Mouse (Mus musculus) left cerebral cortex, adult 9 months (tissue): Measurements from ENCODE around the gene Tnn.

Experiments used
- DNase-seq, 2 experiments: peaks; one replicate each; pipeline ENCODE4 v3.0.0; 2022; ENCODE audit warnings: low spot score in 2 of 2

Tnn gene

DNA sequence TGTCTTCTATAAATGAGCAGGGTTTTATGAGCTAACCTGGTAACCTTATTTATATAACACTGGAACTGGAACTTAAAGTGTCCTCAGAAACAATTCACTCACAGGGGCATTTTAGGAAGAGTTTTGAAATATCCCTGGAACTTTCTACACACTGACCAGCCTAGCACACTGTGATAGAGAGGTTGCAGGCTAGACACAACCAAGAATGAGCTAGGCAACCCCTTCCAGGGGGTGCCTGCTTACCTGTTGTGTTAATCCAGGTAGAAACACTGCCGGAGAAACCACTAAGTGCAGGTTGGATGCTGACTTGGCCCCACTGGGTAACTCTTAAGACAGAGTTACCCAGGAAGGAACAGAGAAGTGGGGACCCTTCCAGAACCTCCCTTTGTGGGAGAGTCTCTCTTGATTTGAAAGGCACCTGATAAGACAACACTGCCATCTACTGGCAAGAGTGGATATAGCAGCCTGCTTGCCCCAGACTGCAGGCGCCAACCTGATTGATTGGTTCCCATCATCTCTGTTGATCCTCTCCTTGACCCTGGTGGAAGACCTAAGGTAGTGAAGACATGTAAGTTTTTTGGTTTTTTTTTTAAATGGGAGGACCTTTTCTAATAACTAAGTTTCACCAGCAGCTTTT, 72.5 kb downstream of the Tnn start:
- DNase-seq = peak in 1 of 2 experiments; percentile 88

DNA sequence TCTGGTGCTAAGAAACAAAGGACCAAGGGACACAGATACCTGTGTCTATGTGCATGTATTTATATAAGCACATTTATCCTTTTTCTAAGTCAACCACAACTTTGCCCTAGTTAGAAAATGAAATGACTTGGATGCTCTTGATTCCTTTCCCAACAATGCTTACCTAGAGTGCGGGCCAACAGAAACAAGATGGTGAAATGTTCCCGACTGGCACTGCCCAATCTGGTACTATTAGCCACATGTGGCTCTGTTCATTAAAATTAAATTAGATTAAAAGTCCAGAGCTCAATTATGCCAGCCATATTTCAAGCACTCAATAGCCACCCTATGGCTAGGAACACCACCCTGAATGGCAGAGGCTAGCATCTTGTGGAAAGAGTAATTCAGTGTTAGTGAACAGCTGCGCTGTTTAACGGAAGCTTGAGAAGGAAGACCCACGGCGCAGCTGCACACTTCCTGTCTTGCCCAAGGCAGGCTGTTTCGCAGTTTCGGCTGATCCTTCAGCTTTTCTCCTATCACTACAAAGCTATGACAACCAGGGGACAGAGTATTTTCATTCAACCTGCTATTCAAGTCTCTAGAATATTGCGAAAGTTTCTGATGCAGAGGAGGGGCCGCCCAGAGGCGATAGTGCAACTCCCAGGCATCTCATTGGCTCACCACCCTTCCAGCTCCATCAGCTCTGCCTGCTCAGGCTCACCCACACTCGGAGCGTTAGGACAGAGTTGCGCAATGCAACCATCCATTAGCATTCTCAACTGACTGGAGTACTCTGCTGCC, 74.3 kb downstream of the Tnn start:
- DNase-seq = no peak

DNA sequence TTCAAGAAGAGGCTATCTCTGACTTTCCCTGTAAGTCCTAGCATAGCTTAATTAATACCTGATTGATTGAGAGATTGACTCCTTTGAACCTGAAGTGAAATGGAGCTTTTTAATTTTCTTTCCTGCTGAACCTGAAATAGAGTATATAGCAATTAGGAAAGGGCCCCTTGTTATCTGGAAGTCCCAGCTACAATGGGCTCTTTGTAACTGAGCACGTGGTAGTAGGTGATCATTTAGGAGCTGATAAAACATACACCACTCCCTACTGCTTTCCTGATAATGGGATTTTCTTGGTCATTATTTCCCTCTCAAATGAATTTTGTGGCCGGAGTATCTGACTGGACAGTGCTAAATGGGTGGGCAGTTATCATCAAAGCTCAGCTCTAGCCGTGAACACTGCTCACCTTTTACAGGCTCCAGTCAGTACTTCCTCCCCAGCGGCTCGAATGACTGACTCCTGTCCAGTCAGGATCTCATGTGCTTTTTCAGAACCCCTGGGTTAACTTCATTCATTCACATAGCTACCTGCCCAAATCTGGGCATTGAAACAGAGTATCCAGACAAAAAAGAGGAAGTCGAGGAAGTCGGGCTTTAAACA, 88.7 kb downstream of the Tnn start:
- no peak for DNase-seq

DNA sequence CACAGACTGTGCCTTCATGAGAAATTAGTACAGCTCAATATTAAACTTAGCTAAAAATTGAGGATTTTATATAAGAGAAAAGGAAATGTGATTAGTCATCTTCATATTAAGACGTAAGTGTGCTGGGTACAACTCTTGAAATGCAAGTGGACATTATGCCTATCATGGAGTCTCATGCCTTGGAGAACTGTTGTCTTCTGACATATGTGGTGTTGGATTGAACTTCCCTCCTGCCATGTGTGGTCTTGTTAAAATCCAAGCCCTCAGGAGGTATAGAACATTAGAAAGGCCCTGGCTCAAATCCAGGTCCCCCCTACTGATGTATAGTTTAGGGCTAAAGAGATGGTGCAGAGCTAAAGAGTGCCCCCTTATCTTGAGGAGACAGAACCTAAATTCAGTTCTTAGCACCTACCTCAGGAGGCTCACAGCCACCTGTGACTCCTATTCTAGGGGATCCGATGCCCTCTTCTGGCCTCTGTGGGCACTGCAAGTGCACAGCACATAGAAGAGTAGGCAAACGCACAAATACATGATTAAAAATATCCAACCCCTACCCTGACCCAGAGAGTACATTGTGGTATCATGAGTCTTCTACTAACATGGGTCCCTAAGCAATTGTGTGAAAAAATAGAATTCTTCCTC, 91.5 kb downstream of the Tnn start:
- no peak for DNase-seq

DNA sequence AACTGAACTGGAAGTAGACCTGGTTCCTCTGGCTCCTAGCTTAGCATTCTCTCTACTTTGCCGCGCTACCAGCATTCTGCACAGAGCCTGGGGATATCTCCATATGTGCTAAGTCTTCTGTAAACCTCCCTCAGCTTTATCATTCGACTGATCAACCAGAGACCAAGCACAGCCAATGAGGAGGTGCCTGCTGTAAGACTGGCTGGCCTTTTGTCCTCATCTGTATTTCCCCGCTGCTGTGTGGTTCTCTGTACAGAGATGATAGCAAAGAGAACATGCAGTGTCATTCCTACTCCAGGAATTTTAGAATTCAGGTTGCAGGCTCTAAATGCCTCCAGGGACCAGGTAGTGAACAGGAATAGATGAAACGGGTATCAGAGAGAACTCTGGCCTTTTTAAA, 92.1 kb downstream of the Tnn start:
- DNase-seq = no peak

DNA sequence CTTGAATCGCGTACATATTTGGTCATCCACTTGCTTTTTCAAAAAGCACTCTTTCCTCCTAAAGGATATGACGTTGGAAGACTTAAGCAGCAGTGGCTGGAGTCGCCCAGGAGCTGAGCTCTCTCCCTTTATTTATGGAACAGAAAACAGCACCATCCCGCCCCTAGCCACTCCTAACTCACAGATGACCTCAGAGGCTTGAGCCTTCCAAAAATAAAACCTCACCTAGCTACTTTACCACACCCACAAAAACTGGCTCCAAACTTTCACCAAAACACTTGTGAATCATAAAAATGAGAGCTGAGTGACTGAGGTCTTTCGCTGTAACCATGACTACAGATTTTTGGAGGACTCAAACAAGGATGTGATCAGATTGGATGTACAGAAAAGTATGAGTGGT, 92.8 kb downstream of the Tnn start:
- DNase-seq = no peak

DNA sequence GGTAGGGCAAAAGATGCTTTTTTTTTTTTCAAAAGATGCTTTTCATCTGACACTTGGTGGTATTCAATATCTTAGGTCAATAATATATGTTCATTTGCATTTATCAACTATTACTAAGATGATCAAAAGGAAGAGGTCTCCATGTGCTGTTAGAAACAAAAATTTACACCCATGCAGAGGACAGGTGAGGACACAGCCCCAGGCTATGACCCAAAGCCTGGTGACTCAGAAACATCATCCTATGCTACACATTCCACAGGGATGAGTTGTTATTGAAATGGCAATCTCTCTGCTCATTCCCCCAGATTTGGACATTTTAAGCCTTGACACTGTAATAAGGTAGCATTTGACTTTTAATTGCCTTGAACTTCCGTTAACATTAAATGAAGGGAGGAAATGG, 93.5 kb downstream of the Tnn start:
- no peak for DNase-seq

DNA sequence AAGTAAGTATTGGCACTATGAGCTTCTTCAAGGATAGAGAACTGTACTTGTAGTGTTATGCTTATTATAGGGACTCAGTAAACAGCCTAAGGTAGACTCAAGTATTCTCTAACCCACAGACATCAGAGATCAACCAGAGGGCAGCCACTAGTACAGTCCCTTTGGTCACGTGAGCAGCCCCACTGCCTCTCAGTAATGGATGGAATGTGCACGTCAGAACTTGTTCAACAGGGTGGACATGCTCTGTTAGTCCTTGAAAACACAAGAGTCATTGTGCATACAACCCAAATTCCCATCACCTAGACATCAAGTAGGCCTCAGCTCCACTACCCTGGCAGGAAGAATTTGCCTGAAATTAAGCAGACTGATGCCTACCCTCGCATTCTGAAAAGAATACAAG, 95.7 kb downstream of the Tnn start:
- no peak for DNase-seq

DNA sequence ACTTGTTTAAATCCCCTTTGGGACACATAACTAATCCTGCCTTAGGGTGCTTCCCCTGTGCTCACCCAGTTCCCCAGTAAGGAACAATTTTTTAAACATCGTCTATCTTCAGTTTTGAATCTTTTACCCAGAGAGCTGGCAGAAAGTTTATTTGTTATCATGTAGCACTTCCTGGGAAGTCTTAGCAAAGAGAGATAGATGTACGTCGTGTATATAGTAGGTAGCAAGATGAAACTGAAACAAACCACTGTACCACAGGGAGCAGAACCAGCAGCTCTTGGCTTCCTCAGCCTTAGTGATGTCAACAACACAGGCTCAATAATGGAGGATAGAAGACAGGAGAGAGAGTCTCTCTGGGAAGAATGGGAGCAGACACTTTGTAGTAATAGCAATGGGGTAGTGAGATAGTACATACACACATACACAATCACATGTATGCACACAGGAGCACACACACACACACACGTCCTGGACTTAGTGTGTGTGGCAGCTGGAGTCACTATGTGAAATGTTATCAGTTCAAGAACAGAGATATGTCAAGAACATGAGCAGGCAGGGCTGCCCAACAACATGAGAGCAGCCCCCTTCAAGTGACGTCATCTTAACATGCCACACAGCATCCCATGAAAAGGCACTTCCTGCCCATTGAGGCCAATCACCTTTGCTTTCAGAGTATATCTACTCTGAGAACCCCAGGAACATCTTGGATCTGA, 98.9 kb downstream of the Tnn start:
- no peak for DNase-seq

DNA sequence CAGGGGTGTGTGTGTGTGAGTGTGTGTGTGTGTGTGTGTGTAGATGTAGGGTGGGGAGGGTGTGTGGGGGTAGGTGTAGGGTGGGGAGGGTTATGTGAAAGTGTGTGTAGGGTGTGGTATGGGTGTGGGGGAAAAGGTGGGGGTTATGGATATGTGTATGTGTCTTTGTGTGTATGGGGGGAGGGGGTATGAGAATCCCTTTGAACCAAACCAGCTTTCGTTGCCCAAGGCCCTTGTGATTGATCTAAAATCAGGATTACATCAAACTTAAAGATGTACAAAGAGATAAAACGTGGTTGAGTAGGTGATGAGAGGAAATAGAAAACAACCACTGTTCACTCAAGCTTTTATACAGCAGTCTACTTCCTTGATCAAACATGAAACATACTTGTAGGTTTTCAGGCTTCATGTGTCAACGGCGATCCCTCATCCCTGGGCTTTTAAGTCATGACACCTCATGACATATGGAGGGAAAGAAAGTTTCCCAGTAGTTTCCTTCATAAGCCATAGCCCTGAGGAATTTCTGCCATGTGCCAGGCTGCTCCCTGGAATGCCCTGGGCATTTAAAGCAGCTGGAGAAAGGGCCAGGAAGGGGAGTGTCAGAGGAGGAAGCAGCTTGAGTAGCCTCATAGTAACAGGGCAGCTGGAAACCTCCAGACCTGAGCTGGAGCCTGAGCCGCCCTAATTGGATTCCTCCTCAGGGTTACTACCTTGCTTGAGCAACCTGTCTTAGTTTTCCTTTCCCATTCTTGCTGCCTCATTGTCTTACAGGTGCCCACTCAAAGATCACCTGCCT, 99.7 kb downstream of the Tnn start:
- no peak for DNase-seq

DNA sequence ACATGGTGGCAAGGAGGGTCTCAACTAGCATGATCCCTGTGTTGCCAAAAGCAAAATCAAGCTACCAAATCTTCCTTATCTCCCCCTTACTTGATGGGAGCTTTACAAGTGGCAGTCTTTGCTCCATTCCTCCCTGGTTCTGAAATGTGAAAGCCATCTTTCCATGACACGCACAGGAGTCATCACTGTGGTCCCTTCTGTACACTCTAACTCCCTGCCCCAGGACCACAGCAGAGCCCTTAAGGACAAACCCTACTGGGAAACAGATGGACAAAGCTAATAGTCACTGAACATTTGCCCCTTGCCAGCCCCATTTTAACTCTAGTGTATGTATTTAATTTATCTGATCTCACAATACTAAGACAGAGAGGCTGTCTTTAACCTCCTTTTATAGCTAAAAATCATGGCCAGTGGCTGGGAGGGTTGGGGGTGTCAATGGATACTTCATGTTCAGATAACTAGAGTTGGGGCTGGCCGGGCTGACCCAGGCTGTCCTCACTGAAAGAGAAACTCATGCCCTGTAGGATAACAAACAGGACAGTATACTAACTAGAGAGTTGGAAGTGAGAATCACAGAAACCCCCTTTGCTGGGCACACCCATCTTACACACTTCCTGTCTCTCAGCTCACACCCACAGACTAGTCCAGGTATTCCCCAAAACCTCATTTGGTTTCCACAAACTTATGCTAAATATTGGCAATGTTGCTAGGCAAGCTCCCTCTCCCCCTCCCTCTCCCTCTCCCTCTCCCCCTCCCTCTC, 100.6 kb downstream of the Tnn start:
- DNase-seq = no peak

DNA sequence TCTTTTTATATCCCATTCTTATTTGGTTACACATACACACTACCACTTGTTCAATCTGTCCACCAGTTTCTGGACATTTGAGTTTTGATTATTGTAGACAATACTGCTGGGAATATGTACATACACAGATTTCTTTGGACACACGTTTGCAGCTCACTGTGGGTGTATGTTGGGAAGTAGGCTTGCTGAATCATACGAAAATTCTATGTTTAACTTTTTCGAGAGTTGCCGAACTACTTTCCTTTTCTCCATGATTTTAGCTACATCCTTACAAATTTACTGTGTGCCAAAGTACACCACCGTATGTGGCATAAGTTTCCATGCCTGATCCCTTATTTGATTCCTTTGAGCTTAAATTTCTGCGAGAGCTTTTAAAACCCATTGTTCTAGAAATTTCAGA, 102.5 kb downstream of the Tnn start:
- DNase-seq = peak; percentile 3 to 16

DNA sequence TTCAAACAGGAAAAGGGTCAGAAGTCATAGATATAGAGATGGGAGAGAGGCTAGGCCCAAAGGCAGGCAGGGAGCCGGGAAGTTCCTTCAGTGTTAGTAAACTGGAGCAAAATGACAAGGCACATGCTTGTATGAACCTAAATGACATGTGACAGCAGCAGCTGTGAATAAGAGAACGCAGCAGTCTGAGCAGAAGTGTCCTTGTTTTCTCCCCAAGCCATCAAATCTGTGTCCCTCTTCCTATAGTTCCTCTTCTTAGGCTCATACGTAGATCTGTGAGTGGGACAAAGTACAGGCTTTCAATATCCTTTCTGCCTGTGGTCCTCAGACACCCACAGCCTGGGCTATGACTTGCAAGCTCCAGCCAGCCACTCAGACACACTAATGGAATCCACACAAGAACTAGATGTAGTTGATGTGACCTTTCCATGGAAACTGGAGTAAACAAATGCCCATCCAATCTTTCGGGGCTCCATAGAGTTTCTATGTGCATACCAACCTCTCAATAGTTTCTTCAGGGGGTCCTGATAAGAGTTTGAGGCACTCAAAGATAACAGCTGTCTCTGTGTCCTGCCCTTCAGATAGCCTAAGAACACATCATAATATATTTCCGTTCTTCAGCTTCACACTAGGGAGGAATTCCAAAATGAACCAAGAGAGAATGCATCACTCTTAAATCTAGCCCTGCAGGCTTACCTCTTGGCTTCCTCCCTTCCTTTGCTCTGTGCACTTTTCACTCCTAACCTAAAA, 104.1 kb downstream of the Tnn start:
- DNase-seq = no peak

DNA sequence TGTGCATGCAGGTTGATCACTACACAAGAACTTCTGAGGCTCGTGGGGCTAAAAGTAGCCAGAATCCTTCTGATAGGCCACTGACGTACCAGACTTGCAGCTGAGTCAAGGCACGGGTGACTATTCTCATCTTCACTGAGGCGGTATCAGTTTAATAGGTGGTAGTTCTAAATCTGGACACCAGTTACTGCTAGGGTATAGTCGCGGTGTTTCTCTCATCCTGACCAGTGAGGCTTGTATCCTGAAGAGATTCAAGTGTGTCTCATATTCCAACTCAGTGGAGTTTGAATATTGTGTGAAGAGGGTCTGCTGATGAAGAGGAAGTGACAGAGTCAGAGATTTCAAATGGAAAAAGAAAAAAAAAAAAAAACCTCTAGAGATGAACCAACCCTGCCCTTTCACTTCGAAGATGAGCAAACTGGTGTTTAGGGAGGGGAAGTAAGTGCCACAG, 105.9 kb downstream of the Tnn start:
- DNase-seq = no peak

DNA sequence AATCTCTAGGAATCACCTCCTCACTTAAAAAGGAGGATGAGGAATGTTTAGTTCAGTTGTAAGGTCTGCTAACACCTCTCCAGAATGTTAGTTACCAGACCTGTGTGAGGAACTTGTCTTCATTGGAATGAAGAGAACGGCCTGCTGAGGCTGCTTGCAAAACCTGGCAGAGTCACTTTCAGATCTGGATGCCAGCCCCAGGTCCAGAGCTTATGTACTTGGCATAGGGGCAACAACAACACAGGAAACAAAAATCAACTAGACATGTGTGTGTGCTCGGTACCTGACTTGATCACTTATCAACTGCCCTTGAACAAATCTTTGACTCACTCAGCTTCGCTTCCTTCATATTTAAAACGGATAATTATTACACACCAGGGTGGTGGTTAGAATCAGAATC, 106.6 kb downstream of the Tnn start:
- DNase-seq = no peak

DNA sequence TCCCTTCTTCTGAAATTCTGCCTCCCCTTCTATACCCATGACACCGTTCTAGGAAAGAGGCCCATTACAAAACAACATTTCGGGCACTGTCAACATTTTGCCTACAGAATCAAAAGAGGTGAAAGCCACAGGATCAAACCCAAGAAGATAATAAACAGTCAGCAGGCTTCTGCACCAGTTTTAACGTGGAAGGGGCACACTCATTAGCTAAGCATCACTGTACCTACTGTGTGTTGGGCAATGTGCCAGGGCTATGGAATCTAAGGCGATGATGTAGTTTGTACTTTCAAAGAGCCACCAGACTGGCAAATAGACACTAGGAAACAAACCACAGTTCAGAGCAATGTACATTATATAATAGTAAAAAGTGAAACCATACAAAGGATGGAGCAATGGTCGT, 107.4 kb downstream of the Tnn start:
- no peak for DNase-seq

DNA sequence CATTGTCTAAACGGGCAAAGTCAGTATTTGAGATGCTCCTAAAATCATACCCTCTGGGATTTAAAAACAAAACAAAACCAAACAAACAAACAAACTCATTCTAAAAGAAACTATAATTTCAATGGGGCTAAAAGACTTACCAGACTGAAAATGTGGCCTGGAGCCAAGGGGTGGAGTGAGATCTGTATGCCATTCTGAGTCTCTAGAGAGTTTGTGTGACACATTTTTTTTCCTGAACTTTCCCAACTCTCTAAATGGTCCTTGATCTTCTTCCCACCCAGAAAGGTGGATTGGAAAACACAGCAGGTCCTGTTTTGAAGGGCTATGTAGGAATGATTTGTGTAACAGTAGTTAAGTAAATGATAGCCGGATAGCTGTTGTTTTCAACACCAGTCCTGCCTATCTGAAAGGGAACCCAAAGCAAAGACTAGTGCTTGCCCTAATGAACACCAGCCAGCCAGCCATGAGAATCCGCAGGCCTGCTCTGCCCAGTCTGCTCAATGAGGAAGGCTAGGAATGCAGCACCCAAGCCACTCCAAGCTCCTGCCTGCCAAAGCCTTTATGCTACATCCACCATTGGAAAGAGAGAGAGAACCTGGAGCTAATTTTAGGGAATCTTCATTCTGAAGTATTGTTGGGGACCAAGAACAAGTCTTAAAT, 108.2 kb downstream of the Tnn start:
- DNase-seq = no peak

DNA sequence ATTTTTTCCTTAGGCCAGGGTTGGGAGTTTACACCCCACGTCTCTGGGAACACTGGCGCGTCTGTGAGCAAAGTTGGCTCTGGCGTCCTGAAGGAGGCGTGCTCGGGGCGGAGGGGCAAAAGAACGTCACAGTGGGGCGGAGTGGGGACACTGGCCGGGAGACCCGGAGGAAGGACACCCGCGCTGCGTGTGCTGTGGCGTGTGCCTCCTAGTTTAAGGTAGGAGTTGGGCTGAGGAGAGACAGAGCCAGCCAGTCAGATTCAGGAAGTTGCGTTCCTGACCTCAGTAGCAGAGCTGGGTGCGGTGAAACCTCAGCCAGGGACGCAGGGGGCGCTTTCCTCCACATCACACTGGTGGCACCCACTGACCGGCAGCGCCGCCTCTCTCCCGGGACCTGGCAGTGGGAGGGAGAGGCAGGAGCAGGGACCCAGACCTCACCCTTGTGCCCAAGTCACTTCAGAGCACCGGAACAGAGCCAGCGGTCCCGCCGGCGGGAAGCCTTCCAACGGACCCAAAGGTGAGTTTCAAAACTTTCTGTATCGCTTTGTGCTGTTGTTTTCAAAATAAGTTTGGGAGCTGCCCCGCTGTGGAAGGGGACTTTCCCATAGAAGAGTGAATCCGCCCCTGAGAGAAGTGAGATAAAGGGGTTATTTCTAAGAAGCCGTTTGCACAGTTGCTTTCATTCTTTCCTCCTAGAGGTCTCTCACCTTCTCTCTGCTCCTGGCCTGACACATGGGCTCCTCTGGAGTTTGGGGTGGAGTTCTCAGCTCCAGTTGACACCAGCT, 109.0 kb downstream of the Tnn start, which contains the start of gene 4930523C07Rik:
Gene 4930523C07Rik (plus strand): TSS at position 146 of the 785 bp plus-strand sequence.
- no peak for DNase-seq
